Mouse (Mus musculus): ENCODE measurements around the gene Tnfsf9.
A peak's percentile ranks its signal among the peaks of the same experiment; 100 is the strongest.

Gene Tnfsf9

GRCm38 (mm10) chr17:57095855-57096622 lies 9.1 kb upstream of the Tnfsf9 start:
- no peak for DNase-seq (ENCODE audit: low spot score in 2 of 2)

GRCm38 (mm10) chr17:57096623-57096920 lies 8.6 kb upstream of the Tnfsf9 start:
- DNase-seq (ENCODE audit: low spot score in 2 of 2): peak; percentile 78 to 82

GRCm38 (mm10) chr17:57098321-57098720 lies 6.8 kb upstream of the Tnfsf9 start:
- DNase-seq (ENCODE audit: low spot score in 2 of 2): no peak

- no peak for DNase-seq (ENCODE audit: low spot score in 2 of 2)
These were observed 5.3 kb upstream of the Tnfsf9 start for GRCm38 (mm10) chr17:57099629-57100325.

GRCm38 (mm10) chr17:57102276-57102675 lies 2.8 kb upstream of the Tnfsf9 start:
- DNase-seq (ENCODE audit: low spot score in 2 of 2): no peak

GRCm38 (mm10) chr17:57104496-57104895 lies 629 bp upstream of the Tnfsf9 start:
- no peak for DNase-seq (ENCODE audit: low spot score in 2 of 2)

- DNase-seq (ENCODE audit: low spot score in 2 of 2): no peak
These were observed 877 bp downstream of the Tnfsf9 start for GRCm38 (mm10) chr17:57106035-57106368.

GRCm38 (mm10) chr17:57107064-57107463 lies 1.9 kb downstream of the Tnfsf9 start:
- no peak for DNase-seq (ENCODE audit: low spot score in 2 of 2)

- no peak for DNase-seq (ENCODE audit: low spot score in 2 of 2)
These were observed 3.0 kb downstream of the Tnfsf9 start for GRCm38 (mm10) chr17:57108040-57108665.

- DNase-seq (ENCODE audit: low spot score in 2 of 2): no peak
These were observed 3.6 kb downstream of the Tnfsf9 start for GRCm38 (mm10) chr17:57108666-57109171.

- no peak for DNase-seq (ENCODE audit: low spot score in 2 of 2)
These were observed 4.9 kb downstream of the Tnfsf9 start for GRCm38 (mm10) chr17:57110005-57110404.

- no peak for DNase-seq (ENCODE audit: low spot score in 2 of 2)
These were observed 7.8 kb downstream of the Tnfsf9 start for GRCm38 (mm10) chr17:57112768-57113474.

- DNase-seq (ENCODE audit: low spot score in 2 of 2): no peak
These were observed 11.7 kb downstream of the Tnfsf9 start for GRCm38 (mm10) chr17:57116801-57117200.

GRCm38 (mm10) chr17:57118524-57119349 lies 13.6 kb downstream of the Tnfsf9 start:
- DNase-seq (ENCODE audit: low spot score in 2 of 2): no peak

- no peak for DNase-seq (ENCODE audit: low spot score in 2 of 2)
These were observed 16.7 kb downstream of the Tnfsf9 start for GRCm38 (mm10) chr17:57121856-57122255.

GRCm38 (mm10) chr17:57123192-57124118 lies 18.3 kb downstream of the Tnfsf9 start:
- DNase-seq (ENCODE audit: low spot score in 2 of 2): no peak

GRCm38 (mm10) chr17:57124792-57125191 lies 19.7 kb downstream of the Tnfsf9 start:
- DNase-seq (ENCODE audit: low spot score in 2 of 2): no peak

- no peak for DNase-seq (ENCODE audit: low spot score in 2 of 2)
These were observed 20.9 kb downstream of the Tnfsf9 start for GRCm38 (mm10) chr17:57125853-57126622.

- DNase-seq (ENCODE audit: low spot score in 2 of 2): no peak
These were observed 26.7 kb downstream of the Tnfsf9 start for GRCm38 (mm10) chr17:57131793-57132192.
